Mouse (Mus musculus): ENCODE data around the gene Papolg.
"Not testable (repeated sequence)": the region's sequence is repeated elsewhere in the genome, so short reads cannot be mapped to it uniquely, and the experiment has no call there.

The Papolg gene

DNA sequence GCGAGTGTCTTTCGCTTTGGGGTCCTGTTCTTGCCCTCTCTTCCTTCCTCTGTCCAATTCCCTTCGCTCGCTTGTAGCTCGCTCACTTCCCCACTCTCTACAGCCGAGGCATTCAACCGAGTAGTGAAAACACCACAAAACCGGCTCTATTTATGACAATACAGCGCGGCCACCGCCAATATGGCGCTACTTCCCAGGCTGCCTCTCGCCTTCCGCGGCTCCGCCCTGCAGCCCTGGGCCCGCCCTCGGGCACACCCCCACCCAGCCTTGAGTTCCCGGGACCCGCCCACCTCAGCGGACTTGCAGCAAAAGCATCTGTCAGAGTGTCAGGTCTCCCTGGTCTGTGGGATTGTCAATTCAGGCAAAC is at the start of gene Papolg:
Gene Papolg, minus strand, starts transcription at position 194 of the 367 bp plus-strand sequence.
- DNase-seq (ENCODE audit: low read depth, low spot score), result peak; percentile 78

DNA sequence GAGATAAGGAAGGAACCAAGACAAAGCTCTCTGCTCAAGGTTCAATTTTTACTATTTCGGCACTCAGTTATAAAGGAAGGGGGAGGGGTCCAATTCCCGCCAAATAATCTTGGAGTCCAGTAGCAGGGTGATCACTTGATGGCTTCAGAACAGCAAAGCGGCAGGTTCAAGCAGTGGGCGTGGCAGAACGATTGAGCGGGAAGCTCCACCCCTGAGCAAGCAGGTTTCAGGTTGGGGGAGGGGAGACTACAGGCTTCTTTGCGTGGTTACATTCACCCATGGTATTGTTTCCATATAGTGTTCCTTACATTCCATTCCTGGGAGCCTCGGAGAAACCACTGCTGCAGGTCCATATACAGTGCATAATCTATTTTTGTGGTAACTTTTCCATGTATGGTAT is 33.1 kb upstream of the Papolg start:
- not testable (repeated sequence) for DNase-seq (ENCODE audit: low read depth, low spot score)

DNA sequence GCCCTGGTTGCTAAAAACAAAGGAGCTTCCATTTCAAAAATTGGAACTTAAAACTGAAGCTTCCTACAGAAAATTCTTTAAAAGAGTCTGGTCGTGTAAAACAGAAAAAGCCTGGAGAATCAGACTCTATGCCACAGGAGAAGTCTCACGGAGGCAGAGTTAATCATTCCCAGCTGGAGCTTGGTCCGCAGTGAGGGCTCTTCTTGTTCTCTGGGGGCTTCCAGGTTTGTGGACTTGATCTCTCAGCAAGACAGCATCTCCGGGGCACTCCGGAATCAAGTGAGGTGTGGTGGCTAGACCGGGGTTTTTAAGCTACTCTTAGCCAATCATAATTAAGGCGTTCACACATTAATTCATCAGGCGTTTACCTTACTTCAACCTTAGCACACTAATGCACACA is 32.6 kb upstream of the Papolg start:
- DNase-seq (ENCODE audit: low read depth, low spot score), result no peak

DNA sequence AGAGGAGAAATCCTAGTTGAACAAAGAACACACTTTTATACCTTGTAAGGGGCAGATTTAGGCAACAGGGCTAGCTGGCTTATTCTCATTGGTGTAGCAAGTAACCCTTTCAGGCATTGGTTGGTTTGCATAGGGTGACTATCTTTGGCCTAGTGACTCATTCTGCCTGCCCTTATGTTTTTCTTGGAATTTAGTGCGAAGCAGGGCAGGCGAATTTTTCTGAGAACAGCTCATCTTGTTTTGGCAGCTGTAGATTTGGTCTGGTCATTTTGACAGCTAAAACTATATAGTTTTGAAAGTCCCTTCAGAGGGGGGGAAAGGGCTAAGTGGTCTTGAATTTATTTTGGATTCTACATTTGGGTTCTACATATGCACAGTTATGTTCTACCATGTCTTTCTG is 18.8 kb upstream of the Papolg start:
- DNase-seq (ENCODE audit: low read depth, low spot score), result not testable (repeated sequence)

DNA sequence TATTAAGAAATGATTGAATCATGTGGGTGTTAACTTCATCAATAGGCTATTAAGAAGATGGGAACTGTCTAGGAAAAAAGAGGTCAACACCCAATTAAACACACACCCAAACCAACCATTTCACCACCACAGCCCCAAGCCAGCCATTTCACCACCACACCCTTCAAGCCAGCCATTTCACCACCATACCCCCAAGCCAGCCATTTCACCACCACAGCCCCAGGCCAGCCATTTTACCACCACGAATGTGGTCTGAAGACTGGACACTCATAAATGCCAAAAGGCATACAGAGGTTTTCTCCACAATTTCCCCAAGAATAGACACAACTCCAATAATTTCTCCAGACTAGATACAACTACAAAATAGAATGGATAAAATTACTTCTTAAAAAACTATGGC is 8.9 kb upstream of the Papolg start:
- DNase-seq (ENCODE audit: low read depth, low spot score), result no peak

DNA sequence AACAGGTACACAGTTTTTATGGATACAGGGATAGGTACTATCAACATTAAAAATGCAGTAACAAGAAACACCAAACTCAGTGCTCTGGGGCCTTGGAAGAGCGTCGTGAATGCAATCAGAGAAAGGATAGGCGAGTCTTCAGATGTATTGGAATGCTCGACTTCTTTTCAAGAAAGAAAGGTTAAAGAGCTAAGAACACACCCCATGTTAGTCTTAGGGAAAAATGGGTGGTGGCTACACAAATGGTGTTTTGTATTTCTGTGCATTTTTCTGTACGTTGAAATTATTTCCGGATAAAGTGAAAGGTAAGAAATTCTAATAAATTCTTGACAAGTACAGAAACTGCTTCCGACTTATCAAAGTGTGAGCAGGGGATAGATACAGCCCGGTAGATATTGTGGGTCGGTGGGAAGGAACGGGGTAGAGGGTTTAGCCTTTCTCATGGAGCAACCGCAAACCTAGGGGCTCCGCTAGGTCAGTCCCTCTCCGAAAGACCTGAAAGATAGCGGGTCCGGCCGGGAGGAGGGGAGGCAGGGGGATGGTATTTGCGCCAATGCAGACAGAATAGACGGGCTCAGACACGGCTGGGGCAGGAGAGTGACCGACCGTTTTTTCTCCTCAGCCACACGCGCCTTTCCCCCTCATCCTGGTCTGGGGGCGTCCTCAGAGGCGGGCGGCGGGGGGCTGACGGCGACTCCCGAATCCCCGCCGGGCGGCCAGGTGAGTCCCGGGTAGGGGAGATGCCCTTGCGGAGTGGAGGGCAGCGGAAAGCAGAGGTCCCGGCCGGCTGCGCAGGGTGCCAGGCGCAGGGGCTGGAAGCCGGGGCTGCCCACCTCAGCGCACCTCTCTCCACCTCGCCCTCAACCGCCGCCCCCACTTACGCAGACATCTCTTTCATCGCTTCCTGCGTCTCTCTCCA is 653 bp downstream of the Papolg start:
- no peak for DNase-seq (ENCODE audit: low read depth, low spot score)

DNA sequence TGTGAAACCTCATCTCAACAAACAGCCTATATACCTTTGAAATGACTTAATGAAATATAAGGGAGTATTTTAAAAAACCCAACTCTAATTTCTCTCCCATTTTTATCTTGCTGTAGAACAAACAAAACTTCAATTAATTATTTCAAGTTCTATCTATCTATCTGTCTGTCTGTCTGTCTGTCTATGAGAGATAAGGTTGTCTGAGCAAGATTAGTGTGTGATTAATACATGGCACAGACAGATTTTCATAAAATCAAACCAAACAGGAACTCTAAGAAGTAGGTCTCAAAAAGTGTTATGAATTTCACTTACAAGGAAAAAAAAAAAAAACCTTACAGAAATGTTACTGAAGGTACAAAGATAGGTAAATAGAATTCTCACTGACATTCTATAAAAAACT is 1.5 kb downstream of the Papolg start:
- DNase-seq (ENCODE audit: low read depth, low spot score), result no peak

DNA sequence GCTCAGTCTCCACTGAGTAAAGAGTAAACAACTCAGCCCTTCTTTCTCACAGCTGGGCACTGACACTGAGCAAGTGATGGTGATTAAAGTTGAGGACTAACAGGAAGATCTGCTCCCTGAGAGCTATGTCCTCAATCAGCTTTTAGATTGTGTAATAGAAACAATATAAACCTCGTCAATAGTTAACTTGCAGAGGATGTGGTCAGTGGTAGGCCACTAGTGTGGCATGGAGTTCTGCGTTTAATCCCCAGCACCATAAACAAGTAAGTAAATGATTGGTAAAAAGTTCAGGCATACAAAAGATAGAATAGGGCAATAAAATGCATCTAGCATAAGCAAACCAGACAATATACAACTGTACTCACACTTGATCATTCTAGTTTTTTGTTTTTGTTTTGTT is 30.7 kb downstream of the Papolg start:
- no peak for DNase-seq (ENCODE audit: low read depth, low spot score)

DNA sequence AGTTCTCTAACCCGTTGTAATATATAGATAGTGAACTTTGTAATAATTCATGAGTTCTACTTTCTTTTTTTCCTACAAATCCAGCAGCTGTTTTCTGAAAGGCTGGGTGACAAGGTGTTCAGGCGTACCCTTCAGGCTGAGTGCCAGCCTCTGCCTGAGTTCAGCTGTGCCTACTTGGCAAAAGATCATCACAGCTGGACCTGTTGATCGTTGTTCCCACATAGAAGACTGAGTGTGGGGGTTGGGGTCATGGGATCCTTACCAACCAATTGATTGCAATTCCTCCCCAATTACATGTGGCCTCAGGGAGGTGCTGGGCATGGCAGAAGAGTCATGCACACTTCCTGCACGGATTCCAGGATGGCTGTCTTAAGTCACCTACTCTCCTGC is 38.3 kb downstream of the Papolg start:
- DNase-seq (ENCODE audit: low read depth, low spot score), result no peak

DNA sequence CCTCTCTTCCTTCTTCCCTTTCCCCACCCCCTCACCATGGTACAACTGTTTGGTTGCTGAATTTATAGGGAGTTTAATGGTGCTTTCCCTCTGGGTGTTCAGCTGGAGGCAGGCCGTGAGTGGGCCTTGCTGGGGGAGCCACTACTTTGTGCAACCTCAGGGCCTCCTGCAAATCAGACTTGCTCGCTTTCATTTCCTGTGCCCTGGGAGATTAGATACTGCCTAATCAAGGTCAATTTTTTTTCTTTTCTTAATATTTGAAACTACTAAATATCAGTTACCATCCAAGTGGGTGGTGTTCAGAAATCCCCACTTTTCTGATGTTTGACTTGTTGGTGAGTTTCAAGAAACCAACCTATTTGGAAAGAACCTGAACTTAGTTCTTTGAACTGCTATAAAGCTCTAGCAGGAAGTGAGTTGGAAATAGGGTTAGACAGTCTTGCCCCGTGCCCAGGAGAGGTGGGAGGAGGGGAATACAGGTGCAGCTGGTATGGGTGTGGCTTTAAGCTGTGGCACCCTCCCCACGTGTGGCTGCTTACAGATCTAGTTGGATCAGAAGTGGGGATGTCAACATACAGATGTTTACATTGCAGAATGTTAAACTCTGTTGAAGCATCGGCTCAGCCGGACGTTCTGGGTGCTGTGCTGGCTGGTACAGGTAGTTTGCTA is 38.9 kb downstream of the Papolg start:
- DNase-seq (ENCODE audit: low read depth, low spot score), result no peak

DNA sequence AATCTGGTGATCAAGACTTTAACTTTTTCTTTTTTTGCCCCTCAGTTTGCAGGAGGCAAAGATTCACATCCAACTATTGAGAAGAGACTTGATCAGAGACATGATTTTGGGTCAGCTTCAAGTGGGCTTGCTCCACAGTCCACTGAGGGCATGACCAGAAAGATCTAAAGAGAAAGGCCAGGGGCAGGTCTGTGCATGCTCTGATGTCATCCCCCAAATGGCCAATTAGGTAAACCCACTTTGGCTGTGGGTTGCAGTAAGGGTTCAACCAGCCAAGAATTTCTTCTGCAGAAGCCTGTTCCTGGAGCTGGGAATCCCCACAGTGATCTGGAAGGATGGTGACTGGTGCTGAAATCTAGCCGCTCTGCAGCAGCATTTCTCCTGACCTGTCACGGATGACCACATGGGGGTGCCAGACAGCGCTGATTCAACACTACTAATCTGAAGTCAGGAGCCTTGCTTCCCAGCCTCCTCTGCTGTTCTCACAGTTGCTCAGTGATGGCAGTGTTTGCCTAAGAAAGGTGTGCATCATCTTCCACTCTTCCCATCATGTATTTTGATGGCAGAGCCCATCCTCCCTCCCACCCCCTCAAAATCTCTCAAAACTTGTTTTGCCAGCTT is 39.8 kb downstream of the Papolg start:
- DNase-seq (ENCODE audit: low read depth, low spot score), result no peak

DNA sequence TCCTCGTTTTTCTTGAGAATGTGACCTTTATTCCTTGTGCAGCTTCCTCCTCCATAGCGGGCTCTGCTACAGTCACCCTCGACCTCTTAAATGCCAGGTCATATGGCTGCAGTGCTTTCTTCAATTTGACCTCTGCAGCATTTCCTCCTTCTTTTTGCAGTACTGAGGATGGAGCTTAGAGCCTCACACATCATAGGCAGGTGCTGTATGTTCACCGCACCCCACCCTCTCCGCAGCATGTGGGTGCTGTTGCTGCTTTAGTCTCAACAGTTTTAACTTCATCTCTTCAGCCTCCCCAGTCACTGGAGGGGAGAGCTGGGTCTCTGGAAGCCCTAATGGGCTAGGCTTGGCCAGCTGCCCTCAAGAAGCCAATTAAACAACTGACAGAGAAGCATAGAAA is 41.7 kb downstream of the Papolg start:
- no peak for DNase-seq (ENCODE audit: low read depth, low spot score)

DNA sequence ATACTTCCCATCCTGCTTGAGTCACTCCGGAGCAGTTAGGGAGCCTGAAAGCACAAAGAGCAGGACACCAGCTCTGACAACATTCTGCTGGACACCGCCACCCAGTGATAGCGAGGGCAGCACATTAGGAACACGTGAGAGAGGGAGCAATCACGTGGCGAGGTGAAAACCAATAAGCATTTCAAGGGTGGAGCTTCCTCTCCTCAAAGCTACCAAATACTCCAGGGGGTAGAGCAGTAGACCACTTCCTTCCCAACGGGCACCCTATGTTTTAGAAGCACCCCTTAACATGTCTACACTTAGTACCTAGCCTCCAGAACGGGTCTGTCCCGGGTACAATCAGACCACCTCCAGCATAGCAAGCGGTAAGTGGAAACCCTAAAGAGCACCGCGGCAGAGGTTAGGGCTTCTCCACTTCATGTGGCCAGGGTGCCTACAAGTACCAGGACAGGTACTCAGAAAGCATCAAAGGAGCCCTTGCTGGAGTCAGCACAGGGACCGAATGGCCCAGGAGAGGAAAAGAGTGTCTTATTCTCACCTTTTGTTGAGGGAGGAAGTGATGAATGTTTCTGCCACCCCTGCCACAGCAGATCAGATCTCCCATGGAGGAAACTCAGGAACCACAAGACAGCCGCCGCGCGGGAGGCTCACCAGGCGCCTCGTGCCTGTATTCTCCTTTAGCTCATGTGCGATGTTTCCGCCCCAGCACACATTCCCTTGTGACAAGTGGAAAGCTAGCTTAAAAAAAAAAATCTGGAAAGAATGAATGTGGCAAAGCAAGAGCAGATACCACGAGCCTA is 48.8 kb downstream of the Papolg start:
- no peak for DNase-seq (ENCODE audit: low read depth, low spot score)

DNA sequence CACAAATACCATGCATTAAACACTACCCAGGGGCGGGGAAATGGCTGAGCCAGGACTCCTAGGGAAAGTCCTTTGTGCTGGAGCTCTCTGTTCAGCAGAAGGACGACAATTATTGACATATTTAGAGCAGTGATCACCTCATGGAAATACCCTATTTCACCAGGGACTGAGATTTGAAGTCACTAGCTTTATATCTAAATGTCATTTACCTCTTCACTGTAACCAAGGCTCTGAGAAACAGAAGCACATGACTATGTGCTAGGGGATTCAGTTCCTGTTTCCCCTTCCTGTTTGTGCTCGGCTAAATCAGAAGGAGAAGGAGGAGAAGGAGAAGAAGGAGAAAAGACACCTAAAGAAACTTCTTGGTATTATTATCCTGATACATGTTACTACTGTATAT is 71.8 kb downstream of the Papolg start:
- no peak for DNase-seq (ENCODE audit: low read depth, low spot score)

DNA sequence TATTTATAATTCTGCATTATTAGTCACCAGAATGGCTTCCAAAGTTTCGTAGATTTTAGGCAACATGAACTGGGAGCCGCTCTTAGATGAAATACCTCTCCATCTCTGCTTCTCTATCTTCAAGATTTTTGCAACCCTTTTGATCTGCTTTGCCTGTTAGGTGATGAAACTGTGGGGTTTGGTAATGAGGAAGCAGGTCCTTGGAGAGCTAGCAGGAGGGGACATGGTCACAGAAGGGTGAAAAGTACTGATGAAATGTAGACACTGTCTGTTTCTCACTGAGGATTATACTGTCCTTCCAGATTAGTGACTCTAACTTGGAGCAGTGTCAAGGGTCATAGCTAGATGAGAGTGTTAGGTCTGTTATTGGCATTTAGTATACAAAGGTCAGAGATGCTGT is 73.4 kb downstream of the Papolg start:
- no peak for DNase-seq (ENCODE audit: low read depth, low spot score)

DNA sequence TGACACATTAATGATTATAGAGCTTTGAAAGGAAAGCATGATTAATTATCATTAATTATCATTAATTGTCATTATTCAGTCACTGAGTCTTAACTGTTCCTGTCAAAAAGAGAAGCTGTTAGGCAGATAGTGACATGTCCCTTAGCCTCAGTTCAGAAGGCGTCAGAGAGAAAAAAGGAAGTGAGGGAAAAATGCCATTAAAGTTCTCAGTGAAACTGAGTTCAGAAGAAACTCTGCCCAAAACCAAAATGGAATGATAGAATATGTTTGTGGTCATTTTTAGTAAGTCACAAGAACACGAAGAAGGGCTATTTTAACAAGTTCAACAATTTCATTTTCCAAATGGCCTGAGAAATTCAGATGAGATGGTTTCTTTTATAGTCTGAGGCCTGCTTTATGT is 74.1 kb downstream of the Papolg start:
- no peak for DNase-seq (ENCODE audit: low read depth, low spot score)

DNA sequence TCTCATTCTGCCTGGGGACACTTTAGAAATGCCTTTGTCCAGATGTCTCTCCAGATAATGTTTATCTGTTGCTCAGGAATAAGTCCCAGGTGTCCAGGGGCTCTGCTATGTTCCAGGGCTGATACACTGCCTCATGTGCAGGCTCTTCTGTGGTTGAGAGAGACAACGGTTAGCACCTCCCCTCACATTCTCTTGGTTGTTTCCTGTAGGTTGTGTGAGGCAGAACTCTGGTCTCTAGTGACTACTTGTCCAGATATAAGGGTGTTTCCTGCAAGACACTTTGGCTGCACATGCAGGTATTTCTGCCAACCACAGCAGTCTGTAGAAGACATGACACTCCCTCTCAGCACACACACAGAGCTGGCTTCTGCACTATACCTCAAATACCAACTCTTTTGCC is 76.3 kb downstream of the Papolg start:
- DNase-seq (ENCODE audit: low read depth, low spot score), result no peak
